Mouse (Mus musculus) cerebellum, postnatal 4 days (tissue): ENCODE measurements around the gene Tank.
A peak's percentile ranks its signal among the peaks of the same experiment; 100 is the strongest.

Experiments
- DNase-seq, 2 experiments: peaks; one replicate each; pipeline ENCODE4 v3.0.0; 2022; ENCODE audit warnings: low spot score in 2 of 2, mixed read lengths in 1 of 2

Tank gene

GRCm38 (mm10) chr2:61578433-61578832 is at the start of gene Tank:
Tank (plus strand) TSS chr2:61578585.
- no peak for DNase-seq

GRCm38 (mm10) chr2:61532326-61532725 is 46.1 kb upstream of the Tank start:
- no peak for DNase-seq

- peak in 1 of 2 experiments; percentile 15 for DNase-seq
These were observed 45.3 kb upstream of the Tank start for GRCm38 (mm10) chr2:61533131-61533530.

DNA sequence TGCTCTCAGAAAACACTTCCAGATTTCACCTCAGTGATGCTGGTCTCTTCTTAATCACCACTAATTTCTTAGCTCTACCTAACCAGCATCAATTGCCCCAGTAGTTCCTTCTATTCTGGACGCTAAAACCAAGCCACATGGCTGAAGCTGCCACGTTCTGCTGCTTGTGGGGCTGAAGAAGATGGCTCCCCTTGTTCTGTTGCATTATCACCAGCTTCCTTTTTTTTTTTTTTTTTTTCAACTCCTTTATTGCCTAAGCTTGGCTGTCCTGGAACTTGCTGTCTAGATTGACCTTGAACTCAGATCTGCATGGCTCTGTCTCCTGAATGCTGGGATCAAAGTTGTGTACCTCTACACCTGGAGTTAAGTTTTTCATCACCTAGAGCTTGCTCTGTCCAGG is 41.5 kb upstream of the Tank start:
- DNase-seq: no peak

DNA sequence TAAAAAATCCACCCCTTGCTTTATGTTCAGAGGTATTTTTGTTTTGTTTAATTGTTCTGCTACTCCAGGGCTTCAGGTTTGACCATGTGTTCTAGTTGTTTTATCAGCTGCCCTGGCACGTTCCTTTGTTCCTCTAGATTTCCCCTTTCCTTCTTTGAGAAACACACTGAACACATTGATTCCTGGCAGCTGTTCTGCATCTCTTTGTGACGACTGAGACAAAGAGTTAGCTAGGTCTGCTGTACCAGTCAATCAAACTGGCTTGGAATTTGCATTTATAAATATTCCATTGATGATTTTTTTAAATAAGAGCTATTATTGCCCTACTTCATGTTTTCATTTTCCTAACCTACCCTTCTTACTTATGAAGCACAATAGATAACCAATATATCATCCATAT is 39.0 kb upstream of the Tank start:
- no peak for DNase-seq

DNA sequence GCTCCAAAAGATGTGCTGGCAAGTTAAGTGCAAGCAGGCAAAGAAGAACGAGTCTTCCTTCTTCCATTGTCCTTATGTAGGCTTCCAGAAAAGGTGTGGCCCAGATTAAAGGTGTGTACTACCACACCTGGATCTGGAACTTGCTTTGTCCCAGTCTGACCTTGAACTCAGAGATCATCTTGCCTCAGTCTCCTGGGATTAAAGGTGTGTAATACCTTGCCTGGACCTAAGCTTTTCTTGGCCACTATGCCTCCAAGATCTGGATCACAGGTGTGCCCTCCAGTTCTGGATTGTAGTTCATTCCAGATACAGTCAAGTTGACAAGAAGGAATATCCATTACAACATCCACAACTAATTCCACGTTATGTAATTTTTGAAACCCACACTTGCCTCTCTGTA is 36.0 kb upstream of the Tank start:
- DNase-seq: no peak

- DNase-seq: no peak
These were observed 32.7 kb upstream of the Tank start for GRCm38 (mm10) chr2:61545666-61546065.

DNA sequence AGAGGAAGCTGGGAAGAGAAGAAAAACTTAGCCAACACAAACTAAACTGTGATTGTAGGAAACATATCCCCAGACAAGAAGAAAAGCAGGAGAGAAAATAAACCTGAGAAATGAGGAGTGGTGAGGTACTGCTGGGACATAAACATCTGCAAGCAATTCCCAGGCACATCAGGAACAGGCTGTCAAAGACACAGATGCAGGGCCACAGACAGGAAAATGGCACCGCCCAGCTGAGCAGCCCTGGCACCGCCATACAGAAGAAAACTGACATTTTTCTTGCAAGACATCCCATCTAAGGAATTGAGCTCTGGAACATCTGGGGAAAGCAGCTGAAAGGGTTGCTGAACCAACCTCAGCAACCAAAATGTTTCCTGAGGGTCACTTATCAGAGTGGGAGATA is 30.4 kb upstream of the Tank start:
- DNase-seq: no peak

GRCm38 (mm10) chr2:61551680-61552079 is 26.7 kb upstream of the Tank start:
- DNase-seq: no peak

DNA sequence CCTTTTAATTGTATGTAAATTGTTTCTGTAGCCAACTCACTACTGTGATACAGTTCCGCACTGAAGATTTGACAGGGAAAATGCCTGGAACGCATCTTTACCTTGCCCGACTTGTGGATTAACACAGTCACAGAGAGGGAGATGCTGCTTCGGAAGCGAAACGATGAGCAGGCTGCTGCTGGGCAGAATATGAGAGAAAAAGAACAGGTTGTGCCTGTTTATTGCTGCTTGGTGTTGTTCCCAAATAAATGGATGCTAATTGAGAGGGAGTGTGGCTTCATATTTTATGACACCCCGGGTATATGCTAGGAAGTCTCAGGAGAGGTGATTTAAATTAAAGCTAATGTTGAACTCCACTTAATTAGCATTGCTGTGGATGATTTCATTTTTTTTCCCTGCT is 23.0 kb upstream of the Tank start:
- DNase-seq: no peak

DNA sequence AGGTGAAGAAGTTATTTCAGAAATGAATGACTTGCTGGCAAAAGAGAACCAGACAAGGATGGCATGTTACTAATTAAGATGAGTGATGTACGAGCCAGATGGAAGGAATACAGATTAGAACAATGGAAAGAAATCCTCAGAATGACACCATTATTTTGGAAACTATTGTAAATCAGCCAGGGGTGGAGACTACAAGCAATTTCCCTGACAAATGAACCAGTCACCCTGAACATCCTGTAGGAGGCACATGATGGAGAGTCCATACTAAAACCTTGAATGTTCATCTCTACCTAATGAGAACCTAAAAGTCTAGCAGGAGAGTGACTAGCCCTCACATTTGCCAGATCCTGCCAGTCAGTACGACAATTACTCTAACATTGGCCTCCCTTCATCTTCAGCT is 22.6 kb upstream of the Tank start:
- DNase-seq: no peak

- no peak for DNase-seq
These were observed 21.7 kb upstream of the Tank start for GRCm38 (mm10) chr2:61556639-61557038.

DNA sequence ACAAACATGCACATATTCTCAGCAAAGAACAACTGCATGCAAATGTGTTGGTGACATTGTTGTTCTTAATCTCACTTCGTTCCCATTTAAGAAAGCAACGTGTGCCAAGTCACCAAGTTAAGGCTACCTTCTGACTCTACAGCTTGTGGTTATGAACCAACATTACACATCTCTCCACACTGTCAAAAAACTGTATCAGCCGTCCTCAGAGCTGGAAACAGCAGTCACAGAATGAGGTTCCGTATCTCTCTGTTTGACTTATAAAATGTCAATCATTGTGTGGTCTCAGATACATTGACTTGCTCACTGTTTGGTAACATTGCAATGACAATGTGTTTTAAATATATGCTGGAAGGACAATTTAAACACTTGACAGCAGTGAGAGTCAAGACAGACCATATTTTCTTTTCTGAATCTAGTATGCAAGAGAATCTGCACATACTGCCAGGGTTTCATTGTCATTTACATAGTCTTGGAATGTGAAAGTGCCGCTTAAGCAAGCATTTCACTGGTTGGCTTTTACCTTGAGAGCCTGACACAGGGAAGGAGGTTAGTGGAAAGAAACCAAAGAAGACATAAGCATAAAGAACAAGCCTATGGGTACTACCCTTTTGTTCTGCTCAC is 20.4 kb upstream of the Tank start:
- DNase-seq: no peak

- no peak for DNase-seq
These were observed 17.3 kb upstream of the Tank start for GRCm38 (mm10) chr2:61561058-61561457.

DNA sequence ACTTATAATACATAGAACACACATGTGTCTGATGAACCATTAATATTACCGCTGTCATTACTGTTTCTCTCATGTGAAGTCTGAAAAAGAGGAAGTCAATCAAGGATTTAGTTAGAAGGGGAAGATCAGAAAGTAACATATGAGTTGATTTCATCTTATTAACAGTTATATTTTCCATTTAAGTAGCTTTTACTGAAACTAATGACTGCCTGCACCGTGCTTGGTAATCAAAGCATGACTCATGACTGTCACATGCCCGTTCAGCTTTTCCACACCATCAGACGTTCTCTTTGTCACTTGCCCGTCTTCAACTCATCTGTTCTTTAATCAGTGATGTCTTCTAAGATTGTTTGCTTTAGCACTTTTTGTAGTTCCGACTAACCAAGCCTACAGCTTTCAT is 15.2 kb upstream of the Tank start:
- no peak for DNase-seq

DNA sequence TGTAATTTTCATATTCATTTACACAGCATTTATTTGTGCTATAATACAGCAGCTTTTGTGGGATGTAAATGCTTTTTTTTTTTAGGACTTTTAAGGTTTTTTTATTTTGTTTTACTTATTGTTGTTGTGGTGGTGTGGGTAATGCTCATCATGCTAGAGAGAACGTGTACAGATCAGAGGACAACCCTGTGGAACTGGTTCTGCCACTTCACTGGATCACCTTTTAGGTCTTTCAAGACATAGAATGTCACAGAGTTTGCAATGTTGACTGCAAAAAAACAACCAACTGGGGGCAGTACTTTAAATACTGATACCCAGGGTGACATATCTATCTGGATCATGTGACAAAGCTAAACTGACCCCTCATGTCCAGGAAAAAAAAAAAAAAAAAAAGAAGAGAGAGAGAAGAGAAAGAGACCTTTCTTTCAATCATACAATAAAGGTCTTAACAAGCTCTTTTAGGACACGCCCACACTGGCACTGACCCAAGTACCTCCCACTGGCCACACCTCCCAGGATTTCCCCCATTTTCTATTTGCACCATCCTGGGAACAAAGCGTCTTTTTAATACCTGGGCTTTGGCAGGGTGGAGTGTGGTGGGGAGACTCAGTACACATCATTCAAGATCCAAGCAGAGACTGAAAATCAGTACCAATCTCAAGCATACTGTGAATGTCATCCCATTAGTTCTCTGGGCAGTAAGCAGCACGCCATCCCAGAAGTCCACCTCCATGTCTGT is 11.2 kb upstream of the Tank start:
- no peak for DNase-seq

- no peak for DNase-seq
These were observed 9.2 kb upstream of the Tank start for GRCm38 (mm10) chr2:61569181-61569580.

DNA sequence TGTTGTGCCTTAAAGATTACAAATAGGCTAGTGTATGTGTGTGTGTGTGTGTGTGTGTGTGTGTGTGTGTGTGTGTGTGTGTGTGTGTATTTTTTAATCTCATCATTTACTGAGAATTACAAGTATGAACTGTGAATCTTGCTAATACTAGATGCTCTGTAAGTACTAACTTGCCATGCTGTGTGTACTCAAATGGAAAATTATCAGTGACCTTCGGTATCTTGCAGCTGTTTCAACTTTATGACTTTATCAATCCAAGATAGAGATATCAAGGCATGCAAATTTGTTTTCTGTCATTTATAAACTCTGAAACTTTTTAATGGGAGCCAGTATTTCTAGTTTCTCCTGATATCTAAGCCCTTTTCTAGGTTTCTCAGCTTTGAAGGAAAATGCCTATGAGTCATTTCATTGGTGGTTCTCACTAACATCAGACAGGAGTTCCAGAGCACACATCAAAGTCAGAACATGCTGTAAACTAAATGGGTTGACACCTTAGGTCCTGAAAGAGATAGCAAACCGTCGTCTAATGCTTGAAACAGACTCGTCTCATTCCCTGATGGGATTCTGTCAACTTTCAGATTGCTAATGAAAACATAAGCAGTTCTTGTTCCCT is 6.9 kb upstream of the Tank start:
- DNase-seq: no peak

- no peak for DNase-seq
These were observed 1.9 kb upstream of the Tank start for GRCm38 (mm10) chr2:61576497-61576896.

DNA sequence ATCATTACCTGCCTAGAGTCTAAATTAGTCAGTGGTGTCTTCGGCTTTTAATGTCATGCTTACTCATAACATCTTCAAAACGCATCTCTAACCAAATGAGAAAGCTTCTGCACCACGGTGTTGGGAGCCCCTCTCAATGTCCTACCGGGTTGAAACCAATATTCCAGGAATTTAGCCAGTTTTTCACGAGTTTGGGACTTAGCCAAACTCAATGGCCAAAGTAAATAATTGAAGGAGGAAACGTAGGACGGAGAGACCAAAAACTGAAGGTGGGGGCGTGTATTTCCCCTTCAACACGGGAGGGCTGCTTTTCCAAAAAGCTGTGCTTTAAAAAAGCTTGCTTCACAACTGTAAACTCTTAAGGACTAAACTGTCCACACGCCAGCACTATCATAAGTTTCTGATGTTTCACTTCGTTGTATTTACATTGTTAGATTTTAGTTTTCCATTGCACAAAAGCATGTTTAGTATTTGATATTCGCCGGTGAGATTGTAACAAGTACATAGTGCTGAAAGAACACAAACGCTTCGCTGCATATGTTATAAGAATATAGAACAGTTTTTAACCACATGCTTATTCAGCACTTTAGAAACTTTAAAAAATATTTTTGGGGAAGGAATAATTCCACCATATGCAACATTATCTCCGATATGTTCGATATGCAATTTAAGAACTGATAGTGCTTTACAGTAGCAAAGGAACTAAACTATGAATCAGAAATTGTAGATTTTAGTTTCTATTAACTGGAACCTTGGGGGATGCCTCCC is 1.3 kb upstream of the Tank start:
- DNase-seq: no peak

- DNase-seq: no peak
These were observed 706 bp upstream of the Tank start for GRCm38 (mm10) chr2:61577696-61578062.

GRCm38 (mm10) chr2:61579501-61579990 is 1.2 kb downstream of the Tank start:
- DNase-seq: no peak
